Mouse (Mus musculus) thymus, adult 2 months (tissue): Measurements from ENCODE around the gene Lsg1.

ENCODE experiments used
- CTCF ChIP-seq: fragments of 200-500 bp; IDR thresholded peaks from 2 replicates; pipeline ENCODE4 v1.5.1; 2012; ENCODE audit warnings: mild to moderate bottlenecking, control low read depth, low read length, moderate library complexity, borderline replicate concordance; ENCODE audit not compliant: control insufficient read depth, poor library complexity, insufficient read depth; ENCODE audit errors: extremely low read depth
- POLR2A ChIP-seq: fragments of 200-500 bp; IDR thresholded peaks from 2 replicates; pipeline ENCODE4 v1.6.1; 2012; ENCODE audit warnings: mild to moderate bottlenecking, low read length, control low read depth, moderate library complexity; ENCODE audit not compliant: control insufficient read depth, poor library complexity, insufficient read depth; ENCODE audit errors: extremely low read depth

DNA sequence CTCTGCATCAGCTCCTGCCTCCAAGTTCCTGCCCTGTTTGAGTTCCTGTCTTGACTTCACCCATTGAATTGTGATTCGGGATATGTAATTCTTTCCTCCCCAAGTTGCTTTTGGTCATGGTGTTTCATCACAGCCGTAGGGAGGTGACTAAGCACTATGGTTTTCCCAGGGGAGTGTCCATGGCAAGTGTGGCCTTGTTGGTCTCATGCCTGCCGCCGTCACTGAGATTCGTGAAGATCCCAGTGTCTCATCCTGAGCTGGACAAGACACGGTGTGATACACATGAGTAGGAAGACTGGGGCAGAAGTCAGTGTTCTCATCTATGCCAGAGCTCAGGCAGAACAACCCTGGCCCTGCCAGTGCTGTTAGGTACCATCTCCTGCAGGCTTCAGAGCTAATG, 62.9 kb downstream of the Lsg1 start:
- TF ChIP-seq CTCF (no peak), POLR2A (no peak)
